Mouse (Mus musculus) lung, adult 2 months (tissue): ENCODE data around the gene F3. TPM values are rescaled to one million over a fixed set of nuclear protein-coding genes. Genes with fewer than 3 reads are reported as not detected.
A peak's percentile ranks its signal among the peaks of the same experiment; 100 is the strongest.
"Not testable (repeated sequence)": the region's sequence is repeated elsewhere in the genome, so short reads cannot be mapped to it uniquely, and the experiment has no call there.

Experiments
- DNase-seq: peaks from one replicate; pipeline ENCODE4 v3.0.0; 2022
- H3K4me1 ChIP-seq: fragments of 200-500 bp; 2 replicates; pipeline ENCODE4 v1.6.1; 2011; ENCODE audit warnings: low read length; ENCODE audit not compliant: control insufficient read depth, insufficient read depth
- H3K4me3 ChIP-seq: fragments of 200-500 bp; replicated peaks from 2 replicates; pipeline ENCODE3; 2011; ENCODE audit warnings: low read depth, mild to moderate bottlenecking, control low read depth, low read length; ENCODE audit errors: extremely low read depth
- CTCF ChIP-seq: fragments of 200-500 bp; IDR thresholded peaks from 2 replicates; pipeline ENCODE4 v1.5.1; 2011; ENCODE audit warnings: mild to moderate bottlenecking, low read length, control low read depth; ENCODE audit not compliant: insufficient read depth
- POLR2A ChIP-seq: fragments of 200-500 bp; IDR thresholded peaks from 2 replicates; pipeline ENCODE4 v1.6.1; 2011; ENCODE audit warnings: low read depth, mild to moderate bottlenecking, control low read depth, low read length, borderline replicate concordance; ENCODE audit errors: extremely low read depth
- whole genome bisulfite sequencing: fragments of 180-500 bp; shearing (Covaris S2); methylation state at CpG from one replicate; pipeline ENCODE4 v1.1.7; 2018; 5-methylcytosine and 5-hydroxymethylcytosine counted together
- polyA plus RNA-seq: library from polyadenylated mRNA; depleted of rRNA; stranded (reverse); fragments of >200 nt; gene quantifications from 2 replicates; pipeline ENCODE4 v1.2.3, GENCODE M21; 2012

Gene F3
- polyA plus RNA-seq, 1 experiment: 35.4 TPM

GRCm38 (mm10) chr3:121736025-121736744, 12.8 kb downstream of the F3 start:
- WGBS: 20% methylated on average over 18 of the region's 18 CpGs

DNA sequence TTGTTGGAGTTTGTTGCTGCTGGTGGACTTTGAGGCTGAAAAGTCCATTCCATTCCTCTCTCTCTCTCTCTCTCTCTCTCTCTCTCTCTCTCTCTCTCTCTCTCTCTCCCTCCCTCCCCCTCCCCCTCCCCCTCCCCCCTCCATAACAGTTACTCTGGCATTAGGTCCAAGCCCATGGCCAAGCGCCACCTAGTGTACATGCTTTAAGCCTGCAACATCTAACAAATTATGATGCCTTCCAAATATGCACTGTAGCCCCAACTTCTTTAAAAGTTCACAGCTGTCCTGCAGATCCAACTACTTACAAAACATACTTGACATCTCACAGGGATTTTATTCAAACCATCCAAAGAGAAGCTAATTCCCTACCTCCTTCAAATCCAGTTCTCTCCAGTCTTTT, 14.1 kb downstream of the F3 start:
- peak; percentile 47; the same call in 1 of the 2 replicates for TF ChIP-seq CTCF
- TF ChIP-seq POLR2A: no peak
- Histone ChIP-seq H3K4me3 (no peak overlapping the region), H3K4me1 (peaks cover 5% of the 10 kb centered on the region)
- no peak for DNase-seq
- WGBS: 69% methylated on average over 1 of the region's 1 CpGs

More at GRCm38 (mm10) chr3:121736025-121736744, 12.8 kb downstream of the F3 start:
- H3K4me1 ChIP-seq: peaks cover 5% of the 10 kb centered on the region
- no peak overlapping the region for H3K4me3 ChIP-seq
- TF ChIP-seq CTCF (peak; percentile 89), POLR2A (peak; percentile 14; the same call in 1 of the 2 replicates)
- DNase-seq: peak; percentile 76

DNA sequence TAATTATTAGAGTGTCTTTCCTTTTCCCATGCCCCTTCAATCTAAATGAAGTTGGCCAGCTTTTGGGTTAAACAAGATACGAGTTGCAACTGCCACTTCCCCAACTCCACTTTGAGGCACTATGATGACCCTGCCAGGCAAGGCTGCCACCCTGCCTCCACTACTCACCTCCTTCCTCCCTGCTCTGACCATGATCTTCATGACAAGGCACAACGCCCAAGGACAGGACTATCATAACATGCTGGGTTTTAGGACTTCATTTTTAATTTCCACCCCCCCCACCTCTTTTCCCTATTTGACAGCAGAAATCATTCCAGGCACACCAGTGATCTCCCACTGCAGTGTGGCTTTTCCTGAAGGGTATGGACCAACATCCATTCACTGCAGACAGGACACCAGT, 14.6 kb downstream of the F3 start:
- WGBS: 58% methylated on average over 2 of the region's 2 CpGs
- Histone ChIP-seq H3K4me1 (peaks cover 5% of the 10 kb centered on the region), H3K4me3 (no peak overlapping the region)
- DNase-seq: peak; percentile 2
- TF ChIP-seq CTCF (no peak), POLR2A (no peak)

GRCm38 (mm10) chr3:121738742-121739342, 15.5 kb downstream of the F3 start:
- WGBS: 70% methylated on average over 9 of the region's 9 CpGs
- peaks cover 5% of the 10 kb centered on the region for H3K4me1 ChIP-seq
- no peak overlapping the region for H3K4me3 ChIP-seq
- peak; percentile 2 for DNase-seq
- TF ChIP-seq POLR2A: no peak
- TF ChIP-seq CTCF: no peak

- DNase-seq: peak; percentile 7
- TF ChIP-seq CTCF (no peak), POLR2A (no peak)
- WGBS: 42% methylated on average over 17 of the region's 17 CpGs
- no peak overlapping the region for H3K4me3 ChIP-seq
- peaks cover 5% of the 10 kb centered on the region for H3K4me1 ChIP-seq
Measured at GRCm38 (mm10) chr3:121739489-121740213, 16.3 kb downstream of the F3 start.

- not testable (repeated sequence) for H3K4me3 ChIP-seq, H3K4me1 ChIP-seq
- WGBS: 85% methylated on average over 4 of the region's 4 CpGs
- peak; percentile 0 for DNase-seq
Measured at GRCm38 (mm10) chr3:121741186-121741848, 18.0 kb downstream of the F3 start.

- not testable (repeated sequence) for DNase-seq, H3K4me1 ChIP-seq, H3K4me3 ChIP-seq
- 81% methylated on average over 10 of the region's 10 CpGs for WGBS
Measured at GRCm38 (mm10) chr3:121754319-121755090, 31.2 kb downstream of the F3 start.

GRCm38 (mm10) chr3:121755152-121755551, 31.8 kb downstream of the F3 start:
- DNase-seq: no peak
- 6% methylated on average over 3 of the region's 3 CpGs for WGBS
- Histone ChIP-seq H3K4me3 (no peak overlapping the region), H3K4me1 (no peaks in the 10 kb centered on the region)
- no peak for TF ChIP-seq POLR2A
- TF ChIP-seq CTCF: no peak

DNA sequence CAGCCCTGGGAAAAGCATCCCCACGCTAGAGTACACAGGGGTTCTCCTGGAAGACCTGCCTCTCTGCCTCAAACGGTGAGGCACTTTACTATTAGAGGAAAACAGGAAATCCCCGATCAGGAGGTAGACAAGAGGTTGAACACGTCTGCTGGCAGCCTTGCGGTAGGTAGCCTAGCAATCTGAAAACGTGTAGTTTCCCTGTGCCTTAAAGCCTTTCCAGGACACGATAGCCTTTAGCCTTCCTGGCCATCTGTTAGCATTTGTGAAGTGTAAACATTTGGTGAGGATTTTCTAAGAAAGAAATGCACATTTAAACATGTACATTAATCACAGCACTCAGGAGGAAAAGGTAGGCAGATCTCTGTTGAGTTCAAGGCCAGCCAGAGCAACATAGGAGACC, 35.0 kb downstream of the F3 start:
- 31% methylated on average over 7 of the region's 7 CpGs for WGBS
- TF ChIP-seq CTCF (no peak), POLR2A (no peak)
- Histone ChIP-seq H3K4me1 (no peaks in the 10 kb centered on the region), H3K4me3 (no peak overlapping the region)
- DNase-seq: no peak
